Mouse (Mus musculus): ENCODE measurements around the gene Ube2r2. TPM values are rescaled to one million over a fixed set of nuclear protein-coding genes. Genes with fewer than 3 reads are reported as not detected.

Gene Ube2r2
- polyA plus RNA-seq, 1 experiment = 69.0 TPM

GRCm38 (mm10) chr4:41165693-41166475, 30.3 kb downstream of the Ube2r2 start:
- Histone ChIP-seq H3K27me3 (ENCODE audit: control insufficient read depth, insufficient read depth, insufficient read length) (no peaks in the 10 kb centered on the region), H3ac (ENCODE audit: control insufficient read depth, insufficient read length) (no peak overlapping the region), H3K79me2 (ENCODE audit: control insufficient read depth, insufficient read depth) (peaks cover 74% of the 10 kb centered on the region), H3K4me3 (no peak overlapping the region), H3K36me3 (ENCODE audit: control insufficient read depth, insufficient read depth) (peaks cover 3% of the 10 kb centered on the region), H3K4me2 (ENCODE audit: low read depth) (no peak overlapping the region)
- TF ChIP-seq SRF (IDR thresholded peaks at IDR 0.05; ENCODE audit: control insufficient read depth, insufficient read length, low read depth) = no peak

- Histone ChIP-seq H3K27me3 (ENCODE audit: control insufficient read depth, insufficient read depth, insufficient read length) (no peaks in the 10 kb centered on the region), H3K4me2 (ENCODE audit: low read depth) (no peak overlapping the region), H3K4me3 (no peak overlapping the region), H3K79me2 (ENCODE audit: control insufficient read depth, insufficient read depth) (peaks cover 62% of the 10 kb centered on the region), H3ac (ENCODE audit: control insufficient read depth, insufficient read length) (no peak overlapping the region), H3K36me3 (ENCODE audit: control insufficient read depth, insufficient read depth) (peaks cover 13% of the 10 kb centered on the region)
- TF ChIP-seq POLR2A (IDR thresholded peaks at IDR 0.05; ENCODE audit: insufficient read length, low read depth) (no peak), MYOD1 (IDR thresholded peaks at IDR 0.05; ENCODE audit: control insufficient read depth in 1 of 3, insufficient read length in 2 of 3, low read depth in 2 of 3) (peak; percentile 49 to 92 (median 88))
Measured at GRCm38 (mm10) chr4:41170970-41171369, 35.4 kb downstream of the Ube2r2 start.

GRCm38 (mm10) chr4:41174631-41175030, 39.1 kb downstream of the Ube2r2 start:
- TF ChIP-seq MAX (IDR thresholded peaks at IDR 0.05; ENCODE audit: low read depth) = no peak
- no peak for TF ChIP-seq E2F4 (IDR thresholded peaks at IDR 0.05; ENCODE audit: insufficient read depth)
- TF ChIP-seq MYOD1 (IDR thresholded peaks at IDR 0.05; ENCODE audit: control insufficient read depth in 1 of 3, insufficient read length in 2 of 3, low read depth in 2 of 3) = no peak
- TF ChIP-seq USF1 (IDR thresholded peaks at IDR 0.05; ENCODE audit: low read depth) = no peak
- no peak for TF ChIP-seq POLR2A (IDR thresholded peaks at IDR 0.05; ENCODE audit: insufficient read length, low read depth)
- no peak for TF ChIP-seq POLR2AphosphoS2 (IDR thresholded peaks at IDR 0.05; ENCODE audit: insufficient read length, low read depth)
- no peak for TF ChIP-seq CEBPB (IDR thresholded peaks at IDR 0.05; ENCODE audit: insufficient read depth, poor library complexity, severe bottlenecking)
- no peak for TF ChIP-seq SRF (IDR thresholded peaks at IDR 0.05; ENCODE audit: control insufficient read depth, insufficient read length, low read depth)
- Histone ChIP-seq H3K36me3 (ENCODE audit: control insufficient read depth, insufficient read depth) (peaks cover 10% of the 10 kb centered on the region), H3K79me2 (ENCODE audit: control insufficient read depth, insufficient read depth) (peaks cover 35% of the 10 kb centered on the region), H3K4me3 (no peak overlapping the region), H3K4me2 (ENCODE audit: low read depth) (no peak overlapping the region), H3K27me3 (ENCODE audit: control insufficient read depth, insufficient read depth, insufficient read length) (no peaks in the 10 kb centered on the region), H3ac (ENCODE audit: control insufficient read depth, insufficient read length) (no peak overlapping the region)

- no peak overlapping the region for H3K4me2 ChIP-seq (ENCODE audit: low read depth)
- no peak overlapping the region for H3K4me3 ChIP-seq
- no peak overlapping the region for H3ac ChIP-seq (ENCODE audit: control insufficient read depth, insufficient read length)
- TF ChIP-seq TCF3 (IDR thresholded peaks at IDR 0.05; ENCODE audit: insufficient read length, low read depth) (no peak), MYOG (IDR thresholded peaks at IDR 0.05; ENCODE audit: control insufficient read depth in 1 of 3, insufficient read depth in 1 of 3, insufficient read length in 2 of 3, low read depth in 2 of 3) (no peak), REST (IDR thresholded peaks at IDR 0.05; ENCODE audit: insufficient read depth, insufficient read length) (no peak), MAX (IDR thresholded peaks at IDR 0.05; ENCODE audit: low read depth) (no peak), SRF (IDR thresholded peaks at IDR 0.05; ENCODE audit: control insufficient read depth, insufficient read length, low read depth) (no peak), USF1 (IDR thresholded peaks at IDR 0.05; ENCODE audit: low read depth) (no peak), CEBPB (IDR thresholded peaks at IDR 0.05; ENCODE audit: insufficient read depth, poor library complexity, severe bottlenecking) (no peak), POLR2AphosphoS2 (IDR thresholded peaks at IDR 0.05; ENCODE audit: insufficient read length, low read depth) (no peak), E2F4 (IDR thresholded peaks at IDR 0.05; ENCODE audit: insufficient read depth) (no peak), TCF12 (IDR thresholded peaks at IDR 0.05; ENCODE audit: insufficient read depth, poor library complexity, severe bottlenecking) (no peak), MYOD1 (IDR thresholded peaks at IDR 0.05; ENCODE audit: control insufficient read depth in 1 of 3, insufficient read length in 2 of 3, low read depth in 2 of 3) (no peak), POLR2A (IDR thresholded peaks at IDR 0.05; ENCODE audit: insufficient read length, low read depth) (no peak)
- H3K36me3 ChIP-seq (ENCODE audit: control insufficient read depth, insufficient read depth) = peaks cover 6% of the 10 kb centered on the region
- no peaks in the 10 kb centered on the region for H3K27me3 ChIP-seq (ENCODE audit: control insufficient read depth, insufficient read depth, insufficient read length)
- peaks cover 19% of the 10 kb centered on the region for H3K79me2 ChIP-seq (ENCODE audit: control insufficient read depth, insufficient read depth)
Measured at GRCm38 (mm10) chr4:41179825-41180725, 44.5 kb downstream of the Ube2r2 start.

- TF ChIP-seq POLR2AphosphoS2 (IDR thresholded peaks at IDR 0.05; ENCODE audit: insufficient read length, low read depth) = peak; percentile 54
- no peak for TF ChIP-seq TCF12 (IDR thresholded peaks at IDR 0.05; ENCODE audit: insufficient read depth, poor library complexity, severe bottlenecking)
- TF ChIP-seq SRF (IDR thresholded peaks at IDR 0.05; ENCODE audit: control insufficient read depth, insufficient read length, low read depth) = no peak
- no peak for TF ChIP-seq E2F4 (IDR thresholded peaks at IDR 0.05; ENCODE audit: insufficient read depth)
- TF ChIP-seq USF1 (IDR thresholded peaks at IDR 0.05; ENCODE audit: low read depth) = no peak
Measured at GRCm38 (mm10) chr4:41189809-41190208, 54.3 kb downstream of the Ube2r2 start.

More at GRCm38 (mm10) chr4:41189809-41190208, 54.3 kb downstream of the Ube2r2 start:
- H3K36me3 ChIP-seq (ENCODE audit: control insufficient read depth, insufficient read depth) = peaks cover 45% of the 10 kb centered on the region
- peaks cover 10% of the 10 kb centered on the region for H3K79me2 ChIP-seq (ENCODE audit: control insufficient read depth, insufficient read depth)
- no peak overlapping the region for H3ac ChIP-seq (ENCODE audit: control insufficient read depth, insufficient read length)
- H3K27me3 ChIP-seq (ENCODE audit: control insufficient read depth, insufficient read depth, insufficient read length) = no peaks in the 10 kb centered on the region
- no peak overlapping the region for H3K4me3 ChIP-seq
- no peak overlapping the region for H3K4me2 ChIP-seq (ENCODE audit: low read depth)

All from myocyte (in vitro differentiated cells).